Mouse (Mus musculus) kidney, adult 2 months (tissue): Measurements from ENCODE around the gene Ovol2. TPM values are rescaled to one million over a fixed set of nuclear protein-coding genes. Genes with fewer than 3 reads are reported as not detected.

Experiments used
- DNase-seq: peaks from one replicate; pipeline ENCODE4 v3.0.0; 2021
- H3K27ac ChIP-seq: fragments of 200-500 bp; 2 replicates; pipeline ENCODE4 v1.5.1; 2012; ENCODE audit warnings: low read depth, low read length, control low read depth, inconsistent platforms; ENCODE audit not compliant: insufficient read depth
- H3K27me3 ChIP-seq: fragments of 200-500 bp; replicated peaks from 2 replicates; pipeline ENCODE4 v1.6.1; 2012; ENCODE audit warnings: mild to moderate bottlenecking, moderate library complexity, low read length, inconsistent platforms; ENCODE audit not compliant: control insufficient read depth, insufficient read depth
- H3K36me3 ChIP-seq: fragments of 200-500 bp; 2 replicates; pipeline ENCODE4 v1.6.1; 2012; ENCODE audit warnings: mild to moderate bottlenecking, moderate library complexity, low read length, inconsistent platforms; ENCODE audit not compliant: control insufficient read depth, insufficient read depth
- H3K4me1 ChIP-seq: fragments of 200-500 bp; 2 replicates; pipeline ENCODE4 v1.6.1; 2011; ENCODE audit warnings: low read length; ENCODE audit not compliant: control insufficient read depth, insufficient read depth
- H3K4me3 ChIP-seq: fragments of 200-500 bp; 2 replicates; pipeline ENCODE4 v1.5.1; 2011; ENCODE audit warnings: mild to moderate bottlenecking, low read depth, low read length, control low read depth; ENCODE audit not compliant: insufficient read depth
- CTCF ChIP-seq: fragments of 200-500 bp; conservative IDR thresholded peaks from 2 replicates; pipeline ENCODE4 v1.5.1; 2011; ENCODE audit warnings: low read depth, mild to moderate bottlenecking, control low read depth, low read length, moderate library complexity, mixed read lengths; ENCODE audit not compliant: insufficient read depth, insufficient read length
- POLR2A ChIP-seq: fragments of 200-500 bp; IDR thresholded peaks from one replicate; pipeline ENCODE4 v1.6.1; 2011; ENCODE audit warnings: low read depth, low read length, control low read depth
- WGBS: fragments of 180-500 bp; shearing (Covaris S2); methylation state at CpG from one replicate; pipeline ENCODE4 v1.1.7; 2018; 5-methylcytosine and 5-hydroxymethylcytosine counted together
- polyA plus RNA-seq: library from polyadenylated mRNA; depleted of rRNA; stranded (reverse); fragments of >200 nt; gene quantifications from 2 replicates; pipeline ENCODE4 v1.2.3, GENCODE M21; 2012

Gene Ovol2
- polyA plus RNA-seq, 1 experiment = 2.1 TPM

- no peak for DNase-seq
- Histone ChIP-seq H3K36me3 (no peaks in the 10 kb centered on the region; the same call in none of the 2 replicates), H3K4me1 (no peaks in the 10 kb centered on the region), H3K27me3 (no peaks in the 10 kb centered on the region), H3K27ac (peak overlapping the region; percentile 1; the same call in 1 of the 2 replicates), H3K4me3 (no peak overlapping the region)
- TF ChIP-seq POLR2A (no peak), CTCF (no peak)
- WGBS = 37% methylated on average over 8 of the region's 8 CpGs
These were observed 57.2 kb downstream of the Ovol2 start for GRCm38 (mm10) chr2:144274741-144275140.

- Histone ChIP-seq H3K4me1 (no peaks in the 10 kb centered on the region; the same call in 1 of the 2 replicates), H3K36me3 (no peaks in the 10 kb centered on the region; the same call in 1 of the 2 replicates), H3K27me3 (no peaks in the 10 kb centered on the region), H3K4me3 (no peak overlapping the region), H3K27ac (no peak overlapping the region)
- 83% methylated on average over 12 of the region's 12 CpGs for WGBS
- no peak for DNase-seq
- no peak for TF ChIP-seq CTCF
- TF ChIP-seq POLR2A = no peak
These were observed 59.9 kb downstream of the Ovol2 start for GRCm38 (mm10) chr2:144272088-144272487.

GRCm38 (mm10) chr2:144270507-144271420 is 61.2 kb downstream of the Ovol2 start, which contains the start of the genes Mgme1 and Snx5:
TSS of gene Mgme1 (plus strand) at chr2:144270663.
TSS of gene Snx5 (minus strand) at chr2:144270906.
- Histone ChIP-seq H3K27me3 (no peaks in the 10 kb centered on the region), H3K27ac (peak within 1 kb of the TSS; percentile 89), H3K36me3 (no peaks in the 10 kb centered on the region; the same call in 1 of the 2 replicates), H3K4me3 (peak within 1 kb of the TSS; percentile 95), H3K4me1 (peaks cover 6% of the 10 kb centered on the region; the same call in 1 of the 2 replicates)
- peak; percentile 96 for DNase-seq
- TF ChIP-seq POLR2A (no peak), CTCF (no peak)
- under 1% methylated on average over 91 of the region's 93 CpGs for WGBS

GRCm38 (mm10) chr2:144269679-144270475 is 62.1 kb downstream of the Ovol2 start:
- Histone ChIP-seq H3K27me3 (no peaks in the 10 kb centered on the region), H3K36me3 (no peaks in the 10 kb centered on the region; the same call in 1 of the 2 replicates), H3K4me1 (peaks cover 12% of the 10 kb centered on the region; the same call in 1 of the 2 replicates), H3K27ac (peak overlapping the region; percentile 82), H3K4me3 (peak overlapping the region; percentile 95)
- under 1% methylated on average over 33 of the region's 33 CpGs for WGBS
- DNase-seq = no peak
- no peak for TF ChIP-seq POLR2A
- TF ChIP-seq CTCF = no peak

DNA sequence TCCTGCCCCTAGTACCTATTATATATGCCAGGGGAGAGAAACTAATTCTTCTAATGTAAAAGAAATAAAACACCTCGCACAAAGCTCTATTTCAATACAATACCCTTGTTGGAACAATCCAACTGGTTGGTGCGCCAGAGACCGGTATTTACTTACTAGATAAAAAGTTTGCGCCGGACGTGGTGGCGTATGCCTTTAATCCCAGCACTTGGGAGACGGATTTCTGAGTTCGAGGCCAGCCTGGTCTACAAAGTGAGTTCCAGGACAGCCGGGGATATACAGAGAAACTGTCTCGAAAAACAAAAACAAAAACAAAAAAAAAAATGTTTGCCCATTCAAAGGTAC is 62.7 kb downstream of the Ovol2 start:
- peak overlapping the region; percentile 46 for H3K4me3 ChIP-seq
- peaks cover 15% of the 10 kb centered on the region; the same call in 1 of the 2 replicates for H3K4me1 ChIP-seq
- no peak for DNase-seq
- H3K27ac ChIP-seq = no peak overlapping the region
- no peaks in the 10 kb centered on the region; the same call in 1 of the 2 replicates for H3K36me3 ChIP-seq
- WGBS = 11% methylated on average over 11 of the region's 11 CpGs
- no peak for TF ChIP-seq POLR2A
- TF ChIP-seq CTCF = no peak
- H3K27me3 ChIP-seq = no peaks in the 10 kb centered on the region

DNA sequence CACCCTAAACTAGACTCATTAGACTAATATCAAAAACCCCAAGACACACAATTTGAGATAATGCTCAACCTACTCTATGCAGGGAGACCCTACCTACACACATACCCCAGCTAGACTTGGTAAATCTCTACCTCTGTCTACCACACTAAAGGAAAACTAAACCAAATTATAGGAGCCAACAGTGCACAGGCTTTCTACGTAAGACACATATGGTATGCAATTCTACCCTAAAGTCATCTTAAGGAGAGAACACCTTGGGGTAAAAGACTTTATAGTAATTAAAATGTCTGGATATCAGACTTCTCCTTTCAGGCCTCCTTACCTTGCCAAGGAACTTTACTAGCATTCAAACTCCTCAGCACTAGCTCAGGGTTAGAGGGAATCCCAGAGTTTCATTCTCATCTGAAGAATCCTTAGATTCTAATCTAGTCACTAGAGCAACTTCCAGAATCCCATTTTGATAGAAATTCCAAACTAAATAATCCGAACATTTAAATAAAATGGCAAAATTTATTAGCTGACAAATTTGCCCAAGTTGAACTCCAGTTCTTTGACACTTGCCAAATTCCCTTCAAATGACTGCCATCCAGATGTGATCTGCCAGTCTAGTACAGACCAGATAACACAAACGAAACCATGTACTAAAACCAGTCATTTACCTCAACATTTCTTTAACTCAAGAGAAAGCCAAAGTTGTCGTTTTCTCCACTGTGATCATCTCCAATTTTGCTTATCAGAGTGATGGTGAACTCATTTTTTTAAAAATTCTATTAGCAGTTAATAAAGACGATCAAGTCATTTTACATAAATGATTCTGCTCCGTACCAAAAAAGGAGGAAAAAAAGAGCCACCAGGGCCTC is 63.3 kb downstream of the Ovol2 start:
- Histone ChIP-seq H3K4me3 (no peak overlapping the region), H3K27ac (no peak overlapping the region), H3K27me3 (no peaks in the 10 kb centered on the region), H3K4me1 (peaks cover 15% of the 10 kb centered on the region; the same call in 1 of the 2 replicates), H3K36me3 (no peaks in the 10 kb centered on the region; the same call in 1 of the 2 replicates)
- TF ChIP-seq CTCF = no peak
- TF ChIP-seq POLR2A = no peak
- DNase-seq = no peak
- WGBS = 34% methylated on average over 6 of the region's 6 CpGs
